Mouse (Mus musculus) MEL (cell line): ENCODE data around the gene Slc4a4. TPM values are rescaled to one million over a fixed set of nuclear protein-coding genes. Genes with fewer than 3 reads are reported as not detected.

Source experiments
- DNase-seq: peaks from one replicate; pipeline ENCODE4 v3.0.0; 2011; ENCODE audit warnings: low read depth, low spot score
- H3K27ac ChIP-seq: 2 replicates; pipeline ENCODE4 v1.5.1; 2012; ENCODE audit warnings: low read depth, mild to moderate bottlenecking, control low read depth, low read length, moderate library complexity; ENCODE audit not compliant: control insufficient read depth
- H3K27me3 ChIP-seq, 2 experiments: fragments of 150-350 bp in 1 of 2; sonication (generic) in 1 of 2; 2 replicates each; pipeline ENCODE4 v1.6.1; 2012; ENCODE audit warnings: low read length in 2 of 2, mild to moderate bottlenecking in 2 of 2, improper control_type of control experiment in 1 of 2, moderate library complexity in 1 of 2; ENCODE audit not compliant: insufficient read depth in 2 of 2, control insufficient read depth in 1 of 2
- H3K36me3 ChIP-seq, 2 experiments: 2 replicates each; pipeline ENCODE4 v1.6.1; 2012 to 2014; ENCODE audit warnings: low read length in 2 of 2, improper control_type of control experiment in 1 of 2, inconsistent platforms in 1 of 2, mild to moderate bottlenecking in 1 of 2; ENCODE audit not compliant: insufficient read depth in 2 of 2, control insufficient read depth in 1 of 2
- H3K4me1 ChIP-seq, 2 experiments: fragments of 150-350 bp in 1 of 2; sonication (generic) in 1 of 2; 2 replicates each; pipeline ENCODE4 v1.6.1; 2012; ENCODE audit warnings: low read length in 2 of 2, improper control_type of control experiment in 1 of 2, mild to moderate bottlenecking in 1 of 2; ENCODE audit not compliant: insufficient read depth in 2 of 2, control insufficient read depth in 1 of 2
- H3K4me3 ChIP-seq, 2 experiments: fragments of 150-350 bp in 1 of 2; sonication (generic) in 1 of 2; 2 replicates each; pipeline ENCODE4 v1.5.1; 2012; ENCODE audit warnings: low read depth in 2 of 2, low read length in 2 of 2, mild to moderate bottlenecking in 2 of 2, moderate library complexity in 2 of 2, control low read depth in 1 of 2, improper control_type of control experiment in 1 of 2; ENCODE audit not compliant: control insufficient read depth in 1 of 2, insufficient read depth in 1 of 2
- H3K79me2 ChIP-seq: 2 replicates; pipeline ENCODE4 v1.6.1; 2012; ENCODE audit warnings: mild to moderate bottlenecking, low read length, moderate library complexity; ENCODE audit not compliant: control insufficient read depth, poor library complexity, insufficient read depth
- H3K9ac ChIP-seq: 2 replicates; pipeline ENCODE4 v1.6.1; 2012; ENCODE audit warnings: low read depth, mild to moderate bottlenecking, control low read depth, low read length, moderate library complexity; ENCODE audit not compliant: control insufficient read depth, poor library complexity, severe bottlenecking
- H3K9me3 ChIP-seq: fragments of 150-350 bp; sonication (generic); replicated peaks from 2 replicates; pipeline ENCODE4 v1.6.1; 2012; ENCODE audit warnings: mild to moderate bottlenecking, low read length, improper control_type of control experiment, moderate library complexity; ENCODE audit not compliant: insufficient read depth
- BHLHE40 ChIP-seq: IDR thresholded peaks from 2 replicates; pipeline ENCODE4 v1.6.1; 2012; ENCODE audit warnings: low read depth, mild to moderate bottlenecking, inconsistent platforms, low read length, improper control_type of control experiment, borderline replicate concordance
- CHD1 ChIP-seq: IDR thresholded peaks from 2 replicates; pipeline ENCODE4 v1.6.1; 2012; ENCODE audit warnings: low read depth, mild to moderate bottlenecking, inconsistent platforms, low read length, improper control_type of control experiment
- CHD2 ChIP-seq: IDR thresholded peaks from 2 replicates; pipeline ENCODE4 v1.6.1; 2011; ENCODE audit warnings: low read length, improper control_type of control experiment
- CTCF ChIP-seq, 3 experiments: IDR thresholded peaks in 2 of 3; conservative IDR thresholded peaks in 1 of 3; 2 replicates each; pipeline ENCODE4 v1.5.1; 2011 to 2012; ENCODE audit warnings: low read length in 3 of 3, low read depth in 2 of 3, mild to moderate bottlenecking in 2 of 3, improper control_type of control experiment in 1 of 3, inconsistent platforms in 1 of 3, mixed read lengths in 1 of 3, moderate library complexity in 1 of 3; ENCODE audit not compliant: control insufficient read depth in 1 of 3, insufficient read depth in 1 of 3, poor library complexity in 1 of 3, severe bottlenecking in 1 of 3
- ELF1 ChIP-seq: IDR thresholded peaks from 2 replicates; pipeline ENCODE4 v1.6.1; 2014; ENCODE audit warnings: low read depth, mild to moderate bottlenecking, inconsistent platforms, low read length, improper control_type of control experiment, moderate library complexity
- EP300 ChIP-seq, 2 experiments: IDR thresholded peaks; 2 replicates each; pipeline ENCODE4 v1.6.1; 2011; ENCODE audit warnings: improper control_type of control experiment in 2 of 2, low read length in 2 of 2, low read depth in 1 of 2, mild to moderate bottlenecking in 1 of 2
- ETS1 ChIP-seq: IDR thresholded peaks from 2 replicates; pipeline ENCODE4 v1.6.1; 2012; ENCODE audit warnings: low read depth, mild to moderate bottlenecking, inconsistent platforms, low read length, improper control_type of control experiment, moderate library complexity
- HCFC1 ChIP-seq: IDR thresholded peaks from 2 replicates; pipeline ENCODE4 v1.6.1; 2012; ENCODE audit warnings: low read depth, mild to moderate bottlenecking, inconsistent platforms, low read length, improper control_type of control experiment, moderate library complexity
- KAT2A ChIP-seq: conservative IDR thresholded peaks from 2 replicates; pipeline ENCODE4 v1.6.1; 2012; ENCODE audit warnings: low read depth, low read length, improper control_type of control experiment, inconsistent platforms
- MAFK ChIP-seq: IDR thresholded peaks from 2 replicates; pipeline ENCODE4 v1.6.1; 2011; ENCODE audit warnings: low read depth, mild to moderate bottlenecking, low read length, improper control_type of control experiment, borderline replicate concordance
- MAX ChIP-seq: IDR thresholded peaks from 2 replicates; pipeline ENCODE4 v1.6.1; 2011; ENCODE audit warnings: low read length, improper control_type of control experiment
- MAZ ChIP-seq: IDR thresholded peaks from 2 replicates; pipeline ENCODE4 v1.6.1; 2012; ENCODE audit warnings: low read depth, mild to moderate bottlenecking, inconsistent platforms, low read length, improper control_type of control experiment
- MEF2A ChIP-seq: IDR thresholded peaks from 2 replicates; pipeline ENCODE4 v1.6.1; 2014; ENCODE audit warnings: low read depth, mild to moderate bottlenecking, inconsistent platforms, low read length, improper control_type of control experiment; ENCODE audit not compliant: poor library complexity, insufficient replicate concordance, severe bottlenecking; ENCODE audit errors: extremely low read depth
- MYB ChIP-seq: IDR thresholded peaks from 2 replicates; pipeline ENCODE4 v1.6.1; 2011; ENCODE audit warnings: mild to moderate bottlenecking, low read depth, low read length, improper control_type of control experiment
- MYC ChIP-seq: IDR thresholded peaks from 2 replicates; pipeline ENCODE4 v1.6.1; 2011; ENCODE audit warnings: low read depth, mild to moderate bottlenecking, low read length, improper control_type of control experiment, moderate library complexity
- NELFE ChIP-seq: IDR thresholded peaks from 2 replicates; pipeline ENCODE4 v1.6.1; 2011; ENCODE audit warnings: low read depth, low read length, improper control_type of control experiment
- NRF1 ChIP-seq: IDR thresholded peaks from 2 replicates; pipeline ENCODE4 v1.6.1; 2014; ENCODE audit warnings: low read depth, mild to moderate bottlenecking, inconsistent platforms, low read length, improper control_type of control experiment, moderate library complexity; ENCODE audit not compliant: poor library complexity, insufficient read depth, severe bottlenecking
- POLR2A ChIP-seq, 2 experiments: IDR thresholded peaks; 2 replicates each; pipeline ENCODE4 v1.6.1; 2011 to 2012; ENCODE audit warnings: low read length in 2 of 2, mild to moderate bottlenecking in 2 of 2, control low read depth in 1 of 2, improper control_type of control experiment in 1 of 2, low read depth in 1 of 2, moderate library complexity in 1 of 2; ENCODE audit not compliant: control insufficient read depth in 1 of 2, insufficient read depth in 1 of 2, poor library complexity in 1 of 2
- RCOR1 ChIP-seq: IDR thresholded peaks from 2 replicates; pipeline ENCODE4 v1.6.1; 2012; ENCODE audit warnings: low read depth, mild to moderate bottlenecking, inconsistent platforms, low read length, improper control_type of control experiment
- SIN3A ChIP-seq: IDR thresholded peaks from 2 replicates; pipeline ENCODE4 v1.6.1; 2012; ENCODE audit warnings: low read length, improper control_type of control experiment, inconsistent platforms
- SMC3 ChIP-seq: IDR thresholded peaks from 2 replicates; pipeline ENCODE4 v1.6.1; 2011; ENCODE audit warnings: low read depth, low read length, improper control_type of control experiment
- TBP ChIP-seq: IDR thresholded peaks from 2 replicates; pipeline ENCODE4 v1.8.0; 2011; ENCODE audit warnings: low read depth, low read length, improper control_type of control experiment
- TCF12 ChIP-seq: IDR thresholded peaks from 2 replicates; pipeline ENCODE4 v1.6.1; 2014; ENCODE audit warnings: low read depth, mild to moderate bottlenecking, inconsistent platforms, low read length, improper control_type of control experiment, moderate library complexity
- UBTF ChIP-seq: IDR thresholded peaks from 2 replicates; pipeline ENCODE4 v1.6.1; 2012; ENCODE audit warnings: low read depth, mild to moderate bottlenecking, inconsistent platforms, low read length, improper control_type of control experiment, moderate library complexity, borderline replicate concordance; ENCODE audit not compliant: insufficient read depth
- USF1 ChIP-seq: IDR thresholded peaks from 2 replicates; pipeline ENCODE4 v1.6.1; 2014; ENCODE audit warnings: low read depth, mild to moderate bottlenecking, inconsistent platforms, low read length, improper control_type of control experiment, moderate library complexity
- USF2 ChIP-seq, 2 experiments: IDR thresholded peaks; 2 replicates each; pipeline ENCODE4 v1.6.1; 2011 to 2012; ENCODE audit warnings: improper control_type of control experiment in 2 of 2, low read length in 2 of 2, borderline replicate concordance in 1 of 2, inconsistent platforms in 1 of 2, low read depth in 1 of 2, mild to moderate bottlenecking in 1 of 2; ENCODE audit not compliant: insufficient read depth in 1 of 2
- ZKSCAN1 ChIP-seq: IDR thresholded peaks from 2 replicates; pipeline ENCODE4 v1.6.1; 2012; ENCODE audit warnings: low read depth, mild to moderate bottlenecking, inconsistent platforms, low read length, improper control_type of control experiment, moderate library complexity
- ZMIZ1 ChIP-seq: IDR thresholded peaks from 2 replicates; pipeline ENCODE4 v1.6.1; 2012; ENCODE audit warnings: low read depth, mild to moderate bottlenecking, inconsistent platforms, low read length, improper control_type of control experiment, moderate library complexity
- ZNF384 ChIP-seq: IDR thresholded peaks from 2 replicates; pipeline ENCODE4 v1.6.1; 2012; ENCODE audit warnings: low read depth, mild to moderate bottlenecking, inconsistent platforms, low read length, improper control_type of control experiment
- polyA plus RNA-seq, 2 experiments: library from polyadenylated mRNA; stranded (reverse) in 1 of 2; unstranded in 1 of 2; fragments of >175 nt in 1 of 2; fragments of >200 nt in 1 of 2; gene quantifications; 2 replicates each; pipeline versions ENCODE4 v1.2.1 to v1.2.4; 2012; ENCODE audit warnings: low replicate concordance in 2 of 2, low read depth in 1 of 2; ENCODE audit not compliant: insufficient read length in 2 of 2, insufficient read depth in 1 of 2, missing spikeins in 1 of 2
- total RNA-seq: library from RNA; depleted of rRNA; stranded (reverse); fragments of 300-350 nt; gene quantifications from 2 replicates; pipeline ENCODE4 v1.2.3, GENCODE M21; 2012; rRNA removed

The Slc4a4 gene
- total RNA-seq (not detected in 2 replicates), polyA plus RNA-seq (not detected)

DNA sequence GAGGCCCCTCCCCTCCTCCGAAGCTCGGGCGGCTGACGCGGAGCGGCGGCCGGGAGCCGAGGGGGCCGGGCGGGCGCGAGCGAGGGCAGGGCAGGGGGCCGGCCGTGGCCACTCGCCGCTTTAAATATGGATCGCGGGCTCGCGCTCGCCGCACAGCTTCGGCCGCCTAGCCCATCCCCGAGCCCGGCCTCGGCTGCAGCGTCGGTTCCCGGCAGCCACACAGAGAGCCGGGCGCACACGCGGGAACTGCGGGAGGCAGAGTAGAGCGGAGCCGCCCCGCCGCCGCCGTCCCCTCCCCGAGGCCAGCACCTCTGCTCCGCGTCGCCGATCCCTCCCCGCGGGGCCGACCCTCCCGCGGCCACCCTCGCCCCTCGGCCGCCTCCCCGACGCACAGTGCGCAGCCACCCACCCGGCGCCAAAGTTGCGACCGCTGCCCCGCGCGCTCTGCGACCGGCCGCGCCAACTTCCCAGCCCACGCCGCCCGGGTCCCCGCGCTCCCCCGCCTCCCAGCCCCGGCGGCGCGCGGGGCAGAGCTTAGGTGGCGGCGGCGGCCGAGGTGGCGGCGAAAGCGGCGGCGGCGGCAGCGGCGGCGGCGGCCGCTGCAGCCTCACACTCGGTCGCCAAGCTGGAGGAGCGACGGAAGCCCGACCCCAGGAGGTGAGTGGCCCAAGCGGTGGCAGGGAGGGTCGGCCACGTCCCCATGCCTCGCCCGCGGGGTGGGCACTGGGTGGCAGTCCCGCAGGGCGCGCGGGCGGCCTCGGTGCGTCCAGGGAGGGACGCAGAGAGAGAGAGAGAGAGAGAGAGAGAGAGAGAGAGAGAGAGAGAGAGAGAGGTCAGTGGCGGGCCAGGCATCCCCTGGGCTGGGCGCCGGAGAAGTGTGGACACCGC lies at the start of gene Slc4a4:
Slc4a4 (plus strand) TSS at position 151 of the 888 bp plus-strand sequence.
- TF ChIP-seq SIN3A = no peak
- no peak for TF ChIP-seq EP300 (IDR thresholded peaks at IDR 0.05; ENCODE audit: low read depth in 1 of 2, low read length in 2 of 2)
- TF ChIP-seq BHLHE40 = no peak
- no peak for TF ChIP-seq CHD1
- no peak for TF ChIP-seq MAX
- TF ChIP-seq RCOR1 = no peak
- TF ChIP-seq CHD2 = no peak
- TF ChIP-seq ZNF384 = no peak
- no peak for TF ChIP-seq TCF12
- no peak for TF ChIP-seq NELFE
- no peak for TF ChIP-seq UBTF
- TF ChIP-seq KAT2A = no peak
- no peak for TF ChIP-seq USF1
- TF ChIP-seq ZKSCAN1 = no peak
- no peak for TF ChIP-seq POLR2A (IDR thresholded peaks at IDR 0.05; ENCODE audit: control insufficient read depth in 1 of 2, insufficient read depth in 1 of 2, low read depth in 1 of 2, low read length in 2 of 2, poor library complexity in 1 of 2)
- no peak for TF ChIP-seq SMC3
- no peak for TF ChIP-seq MYC
- no peak for TF ChIP-seq MAFK
- Histone ChIP-seq H3K27ac (no peak within 1 kb of the TSS), H3K79me2 (no peaks in the 10 kb centered on the region), H3K9ac (no peak within 1 kb of the TSS), H3K9me3 (no peaks in the 10 kb centered on the region), H3K4me3 (no peak within 1 kb of the TSS), H3K36me3 (no peaks in the 10 kb centered on the region), H3K27me3 (no peaks in the 10 kb centered on the region), H3K4me1 (no peaks in the 10 kb centered on the region)
- no peak for DNase-seq

DNA sequence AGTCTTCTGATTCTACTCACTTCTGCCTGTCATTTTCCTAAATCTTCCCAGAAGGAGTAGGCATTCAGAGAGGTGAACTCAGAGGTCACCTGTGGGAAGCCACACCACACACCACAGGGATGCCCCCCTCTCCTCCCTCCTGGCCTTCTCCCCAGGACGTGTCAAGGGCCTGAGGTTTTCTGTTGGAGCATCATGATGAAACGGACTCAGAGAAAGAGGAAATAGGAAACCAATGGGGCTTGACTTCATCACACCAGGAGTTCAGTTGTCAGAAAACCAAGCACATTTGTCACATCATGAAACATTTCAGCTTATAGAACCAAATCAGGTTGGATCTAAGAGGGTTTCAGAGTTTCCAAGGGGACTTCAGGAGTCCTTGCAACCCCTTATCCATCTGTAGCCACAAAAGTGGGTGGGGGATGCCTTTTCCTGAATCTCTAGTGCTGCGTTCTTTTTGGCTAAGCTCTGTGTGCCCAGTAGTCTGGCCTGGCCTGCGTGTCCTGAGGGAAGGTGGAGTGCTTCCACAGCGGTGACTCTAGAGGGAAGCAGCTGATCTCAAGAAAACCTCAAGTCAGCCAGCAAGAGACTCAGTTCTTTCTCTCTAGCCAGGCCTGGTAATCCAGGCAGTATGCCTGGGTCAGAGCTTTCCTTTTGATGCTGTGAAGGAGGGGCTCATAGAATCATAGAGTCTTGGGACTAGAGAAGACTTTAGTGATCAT lies 46.4 kb upstream of the Slc4a4 start:
- Histone ChIP-seq H3K79me2 (no peaks in the 10 kb centered on the region), H3K4me3 (no peak overlapping the region), H3K36me3 (no peaks in the 10 kb centered on the region), H3K4me1 (no peaks in the 10 kb centered on the region), H3K27me3 (no peaks in the 10 kb centered on the region), H3K9me3 (no peaks in the 10 kb centered on the region), H3K27ac (no peak overlapping the region), H3K9ac (no peak overlapping the region)
- TF ChIP-seq RCOR1 (no peak), MYB (no peak), NRF1 (no peak), MYC (no peak), USF2 (IDR thresholded peaks at IDR 0.05; ENCODE audit: borderline replicate concordance in 1 of 2, insufficient read depth in 1 of 2, low read depth in 1 of 2, low read length in 2 of 2) (no peak), MAZ (no peak), HCFC1 (no peak), MEF2A (no peak), TBP (no peak), ZMIZ1 (no peak), ETS1 (no peak), CTCF (IDR thresholded peaks at IDR 0.05 in 2 of 3, conservative IDR thresholded peaks at IDR 0.05 in 1 of 3; ENCODE audit: control insufficient read depth in 1 of 3, insufficient read depth in 1 of 3, low read depth in 2 of 3, low read length in 3 of 3, poor library complexity in 1 of 3, severe bottlenecking in 1 of 3) (no peak), USF1 (no peak), ELF1 (no peak)
- DNase-seq = no peak
